Mouse (Mus musculus): Measurements from ENCODE around the gene Oxct1.

Gene Oxct1

GRCm38 (mm10) chr15:4026231-4026773 lies at the start of gene Oxct1:
Gene Oxct1 (plus strand): TSS chr15:4026383.
- peak; percentile 92 to 95 for DNase-seq

DNA sequence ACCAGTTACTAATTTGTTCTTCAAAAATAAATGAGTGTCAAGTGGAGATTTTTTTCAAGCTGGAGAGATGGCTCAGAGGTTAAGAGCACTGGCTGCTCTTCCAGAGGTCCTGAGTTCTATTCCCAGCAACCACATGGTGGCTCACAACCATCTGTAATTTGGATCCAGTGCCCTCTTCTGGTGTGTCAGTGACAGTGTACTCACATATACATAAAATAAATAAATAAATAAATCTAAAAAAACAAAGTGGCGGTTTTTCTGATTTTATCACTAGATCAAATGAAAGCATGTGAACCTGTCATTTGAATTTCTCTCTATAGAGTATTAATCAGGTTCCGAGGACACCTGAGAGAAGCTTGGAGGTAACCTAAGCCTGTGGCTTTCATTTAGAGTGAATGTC lies 47.9 kb upstream of the Oxct1 start:
- no peak for DNase-seq

DNA sequence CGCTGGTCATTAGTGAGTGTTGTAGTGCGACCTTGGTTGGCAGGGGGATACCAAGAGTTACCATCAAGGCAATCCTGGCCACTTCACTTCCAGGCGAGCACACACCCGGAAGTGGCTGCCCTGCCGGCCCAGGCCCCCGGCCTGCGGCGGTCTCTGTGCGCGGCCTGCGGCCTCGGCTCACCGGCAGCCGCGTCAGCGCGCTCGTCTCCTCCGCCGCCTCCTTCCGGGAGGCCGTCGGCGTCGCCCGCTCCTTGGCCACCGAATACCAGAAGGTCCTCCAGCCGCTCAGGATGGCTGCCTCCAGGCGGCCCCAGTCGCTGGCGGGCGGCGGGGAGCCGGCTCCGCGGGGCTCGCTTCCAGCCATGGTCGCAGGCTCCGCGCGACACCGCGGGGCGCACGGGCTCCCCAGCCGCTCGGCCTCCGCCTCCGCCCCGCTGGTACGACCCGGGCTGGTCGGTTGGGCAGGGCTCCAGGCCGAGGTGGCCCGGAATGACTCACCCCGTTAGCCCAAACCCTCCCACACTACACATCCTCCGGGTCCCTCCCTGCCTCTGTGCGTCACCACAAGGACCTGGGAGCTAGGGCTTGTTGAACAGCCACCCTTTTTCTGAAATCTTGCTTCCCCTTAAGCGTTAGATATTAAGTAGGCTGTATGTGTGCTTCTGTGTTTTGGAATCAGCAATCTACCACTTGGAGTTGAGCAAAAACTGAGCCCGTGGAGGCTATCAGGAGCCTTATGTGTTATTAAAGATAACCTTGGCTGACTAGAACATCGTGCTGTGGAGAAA lies 46.9 kb upstream of the Oxct1 start, which contains the start of gene Fbxo4:
Gene Fbxo4, minus strand, starts transcription at position 513 of the 788 bp plus-strand sequence.
- DNase-seq, result peak; percentile 79 to 81

GRCm38 (mm10) chr15:3979871-3980270 lies 46.3 kb upstream of the Oxct1 start:
- no peak for DNase-seq

- no peak for DNase-seq
Measured at GRCm38 (mm10) chr15:3982732-3983131, 43.5 kb upstream of the Oxct1 start.

DNA sequence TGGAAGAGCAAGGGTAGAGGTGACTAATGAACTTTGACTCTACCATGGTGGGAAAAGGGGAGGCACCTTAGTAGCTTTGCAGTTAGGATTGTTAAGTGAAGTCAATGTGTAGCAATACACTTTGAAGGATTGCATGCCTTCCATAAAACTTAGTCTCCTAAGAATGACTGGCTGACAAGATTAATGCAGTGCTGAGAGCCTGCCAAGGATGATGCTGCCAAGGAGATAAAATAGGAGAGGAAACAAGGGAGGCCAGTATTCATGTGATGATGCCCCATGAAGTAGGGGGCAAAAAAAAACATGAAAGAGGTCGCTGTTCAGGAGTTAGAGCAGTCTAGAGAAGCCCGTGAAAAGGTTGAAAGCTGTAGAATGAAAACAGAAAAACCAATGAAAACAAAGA lies 41.3 kb upstream of the Oxct1 start:
- DNase-seq, result no peak

DNA sequence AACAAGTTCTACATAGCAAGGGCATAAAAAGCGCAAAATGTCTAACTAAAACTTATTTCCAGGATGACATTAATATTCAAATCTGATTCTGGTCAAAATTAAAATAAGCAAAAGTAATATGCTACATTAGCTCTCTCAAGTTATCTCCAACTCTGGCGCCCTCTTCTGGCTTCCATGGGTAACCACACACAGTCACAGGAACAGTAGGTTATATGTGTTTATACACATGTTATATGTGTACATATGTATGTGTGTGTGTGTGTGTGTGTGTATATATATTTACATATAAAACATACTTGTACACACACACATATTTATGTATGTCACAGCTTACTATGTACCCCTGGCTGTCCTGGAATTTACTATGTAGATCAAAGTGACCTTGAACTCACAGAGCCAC lies 38.2 kb upstream of the Oxct1 start:
- peak in 1 of 2 experiments; percentile 24 for DNase-seq

GRCm38 (mm10) chr15:3994852-3995447 lies 31.2 kb upstream of the Oxct1 start:
- no peak for DNase-seq

- DNase-seq, result peak; percentile 99
Measured at GRCm38 (mm10) chr15:3995448-3996266, 30.5 kb upstream of the Oxct1 start, which contains the start of gene AW549877. Gene AW549877 (minus strand): TSS chr15:3995744.

GRCm38 (mm10) chr15:3996267-3997010 lies 29.7 kb upstream of the Oxct1 start:
- DNase-seq, result no peak

DNA sequence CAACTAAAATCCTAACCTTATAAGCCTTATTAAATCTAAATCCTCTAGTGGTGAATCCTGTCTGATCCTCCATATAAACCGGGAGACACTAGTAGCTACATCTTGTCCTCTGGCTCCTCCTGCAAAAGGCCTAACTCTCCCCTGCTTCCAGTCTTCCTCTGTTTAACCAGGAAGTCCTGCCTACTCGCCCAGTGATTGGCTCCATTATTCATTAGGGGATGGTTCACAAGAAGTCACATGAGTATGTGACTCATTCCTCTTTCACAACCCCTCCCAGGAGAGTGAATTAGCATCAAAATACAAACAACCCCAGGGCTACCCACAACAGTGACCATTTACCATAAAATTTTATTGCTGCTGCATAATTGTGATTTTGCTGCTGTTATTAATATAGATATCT lies 27.0 kb upstream of the Oxct1 start:
- no peak for DNase-seq

DNA sequence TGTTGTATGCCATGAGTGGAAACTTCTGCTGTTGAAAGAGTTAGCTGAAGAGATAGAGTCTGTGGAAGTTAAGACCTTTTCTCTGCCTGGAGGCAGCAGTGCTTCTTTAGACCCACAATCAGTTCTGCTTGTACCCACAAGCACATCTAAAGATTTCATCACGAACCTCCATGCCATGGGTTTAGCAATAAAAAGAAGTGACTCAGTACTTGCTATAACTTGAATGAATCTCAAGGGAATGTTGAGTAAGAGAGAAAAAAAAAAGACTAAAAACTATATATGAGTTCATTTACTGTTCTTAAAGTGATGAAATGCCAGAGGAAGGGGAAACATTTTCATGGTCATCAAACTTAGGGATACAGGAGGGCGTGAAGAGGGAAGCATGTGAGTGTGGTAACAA lies 25.6 kb upstream of the Oxct1 start:
- DNase-seq, result no peak

DNA sequence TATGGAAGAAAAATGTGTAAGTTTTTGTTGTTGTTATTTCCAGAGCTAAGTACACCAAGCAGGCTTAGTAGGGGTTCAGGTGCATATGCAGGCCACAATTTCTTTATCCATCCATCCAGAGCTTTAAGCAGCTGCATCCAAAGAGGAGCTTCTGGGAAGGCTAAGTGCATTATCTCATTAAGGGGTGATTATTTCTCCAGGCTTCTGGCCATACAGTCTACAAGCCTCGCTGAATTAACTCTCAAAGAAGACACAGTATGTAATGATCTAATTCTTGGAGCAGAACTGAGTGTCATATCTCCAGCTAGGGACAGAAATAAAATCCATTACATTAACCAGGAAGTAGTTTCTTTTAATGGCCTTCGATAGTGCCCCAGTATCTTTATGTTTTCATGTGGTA lies 12.3 kb upstream of the Oxct1 start:
- DNase-seq, result no peak

DNA sequence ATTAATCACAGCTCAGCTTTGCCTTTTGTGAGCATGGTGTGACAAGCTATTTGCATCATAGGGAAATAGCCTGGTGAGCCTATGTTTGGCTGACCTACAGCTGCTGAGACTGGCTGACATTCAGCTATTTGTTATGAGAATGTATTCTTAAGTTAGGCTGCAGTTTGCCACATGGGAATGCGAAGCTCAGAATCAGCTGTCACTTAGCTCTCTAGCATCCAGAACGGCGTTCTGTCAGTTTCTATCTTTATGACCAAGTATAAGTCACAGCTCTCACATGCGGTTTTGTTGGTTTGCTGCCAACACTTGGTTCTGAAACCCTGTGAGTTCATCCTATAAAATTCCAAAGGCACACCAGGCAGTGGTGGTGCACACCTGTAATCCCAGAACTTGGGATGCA lies 5.5 kb upstream of the Oxct1 start:
- no peak for DNase-seq

GRCm38 (mm10) chr15:4023747-4024146 lies 2.4 kb upstream of the Oxct1 start:
- DNase-seq, result no peak

- DNase-seq, result no peak
Measured at GRCm38 (mm10) chr15:4024726-4025507, 1.3 kb upstream of the Oxct1 start.

DNA sequence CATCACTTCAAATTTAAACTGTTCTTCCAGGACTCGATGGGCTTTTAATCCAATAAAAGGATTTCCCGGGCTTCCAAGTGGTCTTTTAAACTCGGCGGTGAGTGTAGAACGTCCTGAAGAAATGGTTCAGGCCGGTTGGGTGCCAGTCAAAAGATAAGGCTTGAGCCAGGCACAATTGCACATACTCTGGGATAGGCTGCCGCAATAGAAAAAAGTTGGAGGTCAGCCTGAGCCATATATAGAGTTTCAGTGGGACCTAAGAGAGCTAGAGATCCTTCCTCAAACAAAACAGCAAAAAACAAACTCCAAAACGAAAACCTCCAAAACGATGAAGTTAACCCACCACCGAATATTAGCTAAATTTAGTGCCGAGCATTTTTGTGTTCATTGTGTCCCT lies 677 bp upstream of the Oxct1 start:
- no peak for DNase-seq

GRCm38 (mm10) chr15:4026831-4027584 lies 825 bp downstream of the Oxct1 start:
- DNase-seq, result peak; percentile 81 to 83

DNA sequence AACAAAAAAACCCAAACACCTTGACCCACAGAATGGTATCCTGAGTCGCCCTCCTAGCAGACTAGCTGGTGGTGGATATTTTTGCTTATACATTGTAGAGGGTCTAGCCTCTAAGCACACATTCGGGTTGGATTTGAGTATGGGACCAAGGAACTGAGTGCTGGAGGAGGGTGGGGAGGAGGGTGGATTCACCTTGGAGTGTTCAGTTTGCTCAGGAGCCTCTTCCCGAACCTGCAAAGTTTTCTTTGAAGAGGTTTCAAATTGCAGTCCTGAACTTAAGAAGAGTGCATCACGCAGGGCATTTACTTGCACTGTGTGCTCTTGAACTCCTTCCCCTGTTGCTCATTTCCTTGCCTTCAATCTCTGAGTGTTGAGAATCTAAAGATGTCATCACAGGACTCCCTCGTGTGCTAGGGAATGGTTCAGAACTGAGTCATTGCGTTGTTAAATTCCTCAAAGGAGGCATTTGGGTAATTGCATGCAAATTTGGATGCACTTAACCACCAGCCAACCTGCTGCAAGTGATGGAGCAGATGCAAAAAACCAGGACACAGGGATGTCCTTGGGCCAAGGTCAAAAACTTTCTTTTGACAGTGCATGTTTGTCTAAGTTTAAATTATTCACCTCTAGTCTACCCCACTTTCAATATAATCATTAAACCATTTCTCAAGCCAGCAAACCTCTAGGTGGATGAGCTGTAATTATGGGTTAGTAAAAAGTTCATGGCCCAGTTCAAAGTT lies 1.7 kb downstream of the Oxct1 start:
- DNase-seq, result peak; percentile 48 to 81

- DNase-seq, result peak in 1 of 2 experiments; percentile 37
Measured at GRCm38 (mm10) chr15:4028411-4028700, 2.2 kb downstream of the Oxct1 start.

Measured in kidney, adult 8-10 months (tissue).